Mouse (Mus musculus) spleen, postnatal 10 days (tissue): Measurements from ENCODE around the gene Foxp1.

ENCODE experiments used
- DNase-seq, 2 experiments: peaks; one replicate each; pipeline ENCODE4 v3.0.0; 2021 to 2022; ENCODE audit warnings: low spot score in 2 of 2

The Foxp1 gene

DNA sequence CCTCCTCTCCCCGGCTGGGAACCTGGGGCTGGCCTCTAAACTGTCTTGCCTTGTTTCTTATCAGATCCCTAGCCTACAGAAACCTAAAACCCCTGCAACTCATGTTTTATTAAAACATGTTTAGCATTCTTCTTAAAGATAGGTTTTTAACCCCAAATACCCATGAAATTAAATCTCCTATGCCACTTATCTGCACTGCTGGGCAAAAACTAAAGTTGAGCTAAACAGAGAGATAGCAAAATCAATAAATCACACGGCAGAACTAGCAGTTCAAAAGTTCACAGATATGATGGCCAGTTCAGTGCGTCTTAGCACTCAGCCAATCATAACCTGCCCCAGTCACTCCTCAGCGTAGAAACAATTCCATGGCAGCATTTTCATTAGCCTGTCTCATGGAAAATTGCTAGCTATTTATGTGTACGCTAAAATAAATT, 316.1 kb downstream of the Foxp1 start:
- DNase-seq, result no peak

DNA sequence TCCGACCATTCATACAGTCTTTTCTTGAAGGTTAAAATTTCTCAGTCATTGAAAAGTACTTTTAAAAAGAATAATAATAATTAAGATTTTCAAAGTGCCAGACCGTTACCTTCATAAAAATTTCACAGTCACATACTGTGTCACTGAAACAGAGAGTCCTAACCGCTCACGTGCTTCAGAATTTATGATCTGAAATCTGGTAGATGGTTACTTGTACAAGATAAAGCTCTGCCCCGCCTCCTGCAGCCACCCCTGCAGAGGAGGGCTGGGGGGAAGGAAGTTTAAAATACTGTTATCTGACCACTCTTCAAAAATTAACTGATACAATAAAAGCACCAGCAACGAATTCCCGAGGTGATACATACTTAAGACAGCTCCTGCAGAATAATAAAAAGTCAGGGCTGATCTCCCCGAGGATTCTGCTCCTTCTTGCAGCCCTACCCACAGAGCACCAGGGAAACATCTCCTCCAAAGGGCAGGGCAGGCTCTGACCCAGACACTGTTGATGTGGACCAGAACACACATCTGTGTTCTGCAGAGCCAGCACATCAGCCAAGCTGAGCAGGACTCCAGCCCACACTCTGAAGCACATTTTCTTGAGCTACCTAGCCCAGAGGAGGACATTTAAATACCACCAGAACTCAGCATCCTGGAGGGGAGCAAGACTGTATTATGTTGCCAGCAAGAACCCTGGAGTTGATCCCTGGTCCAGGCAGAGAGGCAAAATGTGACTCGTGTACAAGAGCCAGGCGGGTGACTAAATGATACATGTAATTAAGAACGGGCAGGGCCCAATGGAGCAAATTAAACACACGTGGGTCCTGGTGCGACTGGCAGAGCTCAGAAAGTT, 316.7 kb downstream of the Foxp1 start:
- no peak for DNase-seq

DNA sequence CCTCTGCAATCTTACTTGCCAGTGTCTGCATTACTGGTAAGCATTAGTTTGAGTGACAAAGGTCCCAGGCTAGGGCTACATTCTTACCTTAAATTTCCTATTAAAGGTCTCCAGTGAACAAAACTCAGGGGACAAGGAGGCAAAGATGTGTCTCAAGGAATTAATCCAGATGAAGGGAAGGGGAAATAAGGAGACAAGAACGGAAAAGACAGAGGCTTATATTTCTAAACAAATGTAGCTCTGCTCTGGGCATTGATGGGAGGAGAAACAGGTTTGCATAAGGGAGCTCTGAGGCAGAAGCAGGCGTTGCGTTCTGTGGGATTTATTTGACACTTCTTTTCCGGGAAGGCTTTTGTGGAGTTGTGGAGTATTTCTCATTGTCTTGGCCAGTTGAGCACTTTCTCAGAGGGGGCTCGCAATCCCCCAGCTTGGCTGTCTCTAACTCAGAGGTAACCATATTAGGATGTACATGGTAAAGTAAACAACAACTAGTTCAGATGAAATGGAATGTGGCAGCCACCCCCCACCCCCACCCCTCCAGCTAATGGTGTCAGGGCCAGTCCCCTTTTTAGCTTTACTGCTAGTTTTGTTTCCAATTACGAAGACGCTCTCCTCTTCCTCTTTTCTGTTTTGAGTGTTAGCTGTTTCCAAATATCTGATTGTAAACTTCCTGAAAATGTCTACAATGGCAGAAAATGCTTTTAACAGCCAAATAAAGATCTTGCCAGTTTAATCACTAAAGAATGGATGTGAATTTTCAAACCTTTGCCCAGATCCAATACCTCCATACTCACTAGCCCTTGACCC, 317.5 kb downstream of the Foxp1 start:
- no peak for DNase-seq

DNA sequence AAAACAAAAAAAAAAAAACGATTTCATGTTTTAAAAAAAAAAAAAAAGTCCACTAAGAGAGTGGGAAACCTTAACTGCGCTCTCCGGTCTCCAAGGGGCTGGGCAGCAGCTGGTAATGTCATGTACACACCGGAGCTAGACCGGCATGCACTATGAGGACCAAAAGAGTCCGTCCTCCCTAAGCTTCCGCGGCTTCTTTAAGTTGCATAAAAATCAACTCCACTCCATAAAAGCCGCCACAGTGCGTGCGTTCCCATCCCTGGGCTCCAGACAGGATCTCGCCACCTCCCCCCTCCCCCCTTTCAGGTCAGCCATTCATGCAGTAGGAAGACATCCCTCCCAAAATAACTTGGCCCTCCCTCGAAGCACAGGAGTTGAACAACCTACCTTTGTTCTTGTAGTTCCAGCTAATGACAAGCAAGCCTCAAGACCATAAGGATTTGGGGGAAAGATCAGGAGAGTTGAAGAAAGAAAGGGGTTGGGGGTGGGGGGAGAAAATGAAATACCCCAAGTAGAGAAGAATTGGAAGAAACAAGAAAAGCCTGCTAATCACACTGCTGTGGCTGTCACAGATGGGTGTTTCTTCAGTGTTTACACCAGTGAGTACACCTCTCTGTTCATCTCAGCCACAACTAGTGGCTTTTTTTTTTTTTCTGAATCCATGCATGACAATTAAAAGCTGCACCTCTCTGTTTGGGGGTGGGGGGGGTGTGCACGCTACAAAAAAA, 318.3 kb downstream of the Foxp1 start:
- DNase-seq, result no peak

DNA sequence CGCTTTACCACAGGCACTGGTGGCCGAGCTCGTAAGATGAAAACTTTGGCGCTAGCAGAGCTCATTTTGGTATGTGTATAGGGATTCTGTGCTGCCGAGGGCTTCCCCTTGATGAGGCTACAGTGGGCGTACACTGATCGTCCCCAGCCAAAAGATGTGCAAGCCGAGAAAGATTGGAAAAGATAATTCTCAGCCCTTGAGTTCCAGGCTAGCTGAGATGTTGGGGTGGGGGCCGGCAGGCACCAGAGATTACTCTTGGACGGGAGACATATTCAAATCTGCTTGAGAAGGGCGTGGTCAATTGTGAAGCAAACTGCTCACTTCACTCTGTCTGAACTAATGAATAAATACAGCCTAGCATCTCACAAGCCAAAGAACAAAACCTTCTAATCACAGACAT, 319.3 kb downstream of the Foxp1 start:
- no peak for DNase-seq

DNA sequence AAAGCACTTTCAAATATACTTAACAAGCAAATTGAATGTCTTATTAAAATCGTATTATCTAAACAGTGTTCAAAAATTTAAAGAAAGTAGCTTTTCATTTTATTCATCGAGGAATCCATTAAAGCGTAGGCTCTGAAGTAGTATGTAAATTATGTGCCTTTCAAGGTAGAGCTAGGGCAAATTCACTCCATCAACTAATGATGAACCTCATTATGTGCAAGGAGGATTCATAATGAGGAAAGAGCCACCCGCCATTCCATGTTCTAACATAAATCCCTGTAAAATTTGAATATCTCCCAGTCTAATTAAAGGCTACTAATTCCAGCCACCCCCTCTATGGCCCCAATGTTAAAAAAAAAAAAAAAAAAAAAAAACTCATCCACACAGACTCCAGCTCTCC, 319.7 kb downstream of the Foxp1 start:
- DNase-seq, result no peak

DNA sequence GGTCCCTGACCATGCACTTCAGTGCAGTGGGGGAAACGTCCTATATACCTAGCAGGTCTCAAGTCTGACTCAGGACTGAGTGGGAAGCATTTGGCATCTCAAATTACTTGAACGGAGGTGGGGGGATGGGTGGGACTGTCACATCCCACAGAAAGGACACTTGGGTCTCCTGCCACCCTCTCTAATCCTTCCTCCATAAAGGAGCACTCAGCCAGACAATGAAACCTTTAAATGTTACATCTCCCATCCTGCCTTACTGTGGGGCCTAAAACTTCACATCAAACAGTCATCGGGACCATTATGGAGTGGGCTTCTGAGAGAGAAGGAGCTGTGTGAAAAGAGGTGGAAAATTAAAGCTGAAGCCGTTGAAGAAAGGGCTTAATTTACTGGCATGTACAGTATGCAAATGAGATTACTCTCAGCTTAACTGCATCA, 321.2 kb downstream of the Foxp1 start:
- no peak for DNase-seq

DNA sequence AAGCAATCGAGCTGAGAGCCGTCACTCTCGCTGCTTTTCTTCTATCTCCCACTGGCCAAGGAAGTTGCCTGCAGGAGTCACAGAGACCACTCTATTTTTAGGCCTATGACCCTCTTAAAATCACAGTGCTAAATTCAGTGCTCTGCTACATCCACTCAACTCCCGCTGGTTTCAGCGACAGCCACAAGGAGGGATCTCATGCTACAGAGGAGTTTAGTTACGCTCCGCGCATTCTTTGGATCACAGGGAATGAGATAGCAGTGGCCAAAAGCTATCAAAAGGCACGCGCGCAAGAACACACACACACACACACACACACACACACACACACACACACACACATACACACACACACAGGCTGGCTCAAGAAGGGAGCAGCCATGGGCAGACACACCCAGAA, 321.9 kb downstream of the Foxp1 start:
- no peak for DNase-seq

DNA sequence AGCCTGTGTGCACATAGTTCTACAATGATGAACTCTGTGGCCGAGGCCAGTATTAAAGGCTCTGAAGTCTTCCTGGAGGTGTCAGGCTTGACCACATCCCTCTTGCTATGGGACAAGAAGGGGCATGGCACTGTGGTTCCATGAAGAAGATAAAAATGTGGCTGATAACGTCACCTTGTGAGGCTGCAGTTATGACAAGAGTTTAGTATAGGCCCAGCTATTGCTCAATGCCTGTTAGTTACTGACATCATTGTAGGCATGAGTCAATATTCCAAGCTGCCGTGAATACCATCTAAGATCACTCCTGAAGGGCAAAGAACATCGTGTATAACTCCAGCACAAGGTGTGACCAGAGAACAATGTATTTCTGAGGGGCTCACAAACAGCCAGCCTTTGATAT, 323.2 kb downstream of the Foxp1 start:
- DNase-seq, result no peak

DNA sequence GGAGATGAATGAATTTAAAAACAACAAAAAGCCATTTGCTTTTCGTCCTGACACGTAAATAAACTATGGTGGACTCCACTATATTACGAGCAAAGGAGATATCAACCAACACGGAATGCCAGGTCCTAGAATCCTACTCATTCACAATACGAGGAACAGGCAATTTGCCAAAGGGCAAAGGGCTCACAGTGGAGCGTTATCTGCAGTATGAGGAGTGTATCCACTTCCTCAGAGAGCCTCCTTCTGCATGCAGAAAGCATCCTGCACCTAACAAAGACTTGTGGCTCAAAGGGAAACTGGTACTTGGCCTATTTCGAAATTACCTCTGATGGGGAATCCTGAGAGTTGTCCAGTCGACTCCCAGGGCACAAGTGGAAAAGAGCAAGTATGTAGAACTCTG, 328.8 kb downstream of the Foxp1 start:
- no peak for DNase-seq

DNA sequence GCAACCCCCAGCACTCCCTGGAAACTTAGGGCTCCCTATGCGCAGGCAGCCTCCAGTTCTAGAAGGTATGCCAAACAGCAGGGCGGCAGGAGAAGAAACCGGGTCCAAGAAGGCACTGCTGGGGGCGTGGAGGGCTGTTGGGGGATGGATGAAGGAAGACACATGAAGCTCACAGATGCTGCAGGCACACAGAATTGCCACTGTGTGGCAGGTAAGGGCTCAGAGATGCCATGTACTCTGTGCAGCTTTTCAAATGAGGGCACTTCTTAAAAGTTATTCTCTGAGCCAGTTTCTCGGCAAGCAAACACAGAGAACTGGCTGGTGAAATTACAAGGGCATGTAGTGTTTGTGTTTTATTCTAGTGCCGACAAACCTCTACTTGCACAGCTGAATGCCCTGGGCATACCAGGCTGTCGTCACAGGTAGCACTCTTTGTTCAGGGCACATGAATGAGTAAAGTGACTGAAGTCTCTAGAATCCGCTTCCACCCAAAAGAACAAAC, 330.8 kb downstream of the Foxp1 start:
- DNase-seq, result no peak

DNA sequence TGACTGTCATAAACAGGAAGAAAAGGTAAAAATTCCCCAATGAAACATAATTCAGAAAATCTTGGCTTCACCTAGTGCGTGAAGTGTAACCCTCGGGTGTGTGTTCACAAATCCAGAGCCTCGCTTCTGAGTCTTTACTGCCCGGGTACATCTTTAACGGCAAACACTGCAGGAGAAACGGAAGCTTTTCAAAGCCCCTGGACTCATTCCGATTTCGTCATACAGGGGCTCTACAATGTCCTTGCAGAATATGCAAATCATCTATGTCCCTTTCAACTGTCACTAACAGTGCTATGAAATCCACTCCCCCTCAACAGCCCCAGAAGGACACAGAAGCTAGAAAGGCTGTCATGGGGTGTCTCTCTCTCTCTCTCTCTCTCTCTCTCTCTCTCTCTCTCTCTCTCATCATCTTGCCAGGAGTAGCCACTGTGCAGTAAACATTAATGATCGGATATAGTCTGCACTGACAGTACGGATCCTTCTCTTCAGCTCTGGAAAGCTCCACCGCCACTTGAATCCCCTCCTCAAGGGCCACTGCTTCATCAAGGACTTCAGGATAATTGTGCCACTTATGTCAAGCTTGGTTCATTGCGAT, 331.4 kb downstream of the Foxp1 start:
- DNase-seq, result no peak

DNA sequence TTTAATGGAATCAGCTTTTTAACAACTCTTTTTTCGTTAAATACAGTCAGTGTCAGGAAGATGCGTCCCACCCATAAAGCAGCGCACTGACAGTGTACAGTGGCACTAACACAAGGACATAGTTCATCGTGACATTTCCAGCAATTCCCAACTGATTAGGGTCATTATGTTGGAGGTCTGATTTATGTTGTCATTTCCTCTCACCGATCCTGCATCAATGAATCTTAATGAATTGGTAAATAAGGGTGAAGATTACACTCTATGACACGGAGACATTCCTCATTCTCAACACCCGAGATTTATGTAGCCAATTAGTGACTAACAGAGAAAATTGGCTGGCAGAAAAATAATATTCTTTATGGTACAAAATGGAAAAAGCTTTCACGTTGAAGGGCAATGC, 332.6 kb downstream of the Foxp1 start:
- DNase-seq, result no peak

DNA sequence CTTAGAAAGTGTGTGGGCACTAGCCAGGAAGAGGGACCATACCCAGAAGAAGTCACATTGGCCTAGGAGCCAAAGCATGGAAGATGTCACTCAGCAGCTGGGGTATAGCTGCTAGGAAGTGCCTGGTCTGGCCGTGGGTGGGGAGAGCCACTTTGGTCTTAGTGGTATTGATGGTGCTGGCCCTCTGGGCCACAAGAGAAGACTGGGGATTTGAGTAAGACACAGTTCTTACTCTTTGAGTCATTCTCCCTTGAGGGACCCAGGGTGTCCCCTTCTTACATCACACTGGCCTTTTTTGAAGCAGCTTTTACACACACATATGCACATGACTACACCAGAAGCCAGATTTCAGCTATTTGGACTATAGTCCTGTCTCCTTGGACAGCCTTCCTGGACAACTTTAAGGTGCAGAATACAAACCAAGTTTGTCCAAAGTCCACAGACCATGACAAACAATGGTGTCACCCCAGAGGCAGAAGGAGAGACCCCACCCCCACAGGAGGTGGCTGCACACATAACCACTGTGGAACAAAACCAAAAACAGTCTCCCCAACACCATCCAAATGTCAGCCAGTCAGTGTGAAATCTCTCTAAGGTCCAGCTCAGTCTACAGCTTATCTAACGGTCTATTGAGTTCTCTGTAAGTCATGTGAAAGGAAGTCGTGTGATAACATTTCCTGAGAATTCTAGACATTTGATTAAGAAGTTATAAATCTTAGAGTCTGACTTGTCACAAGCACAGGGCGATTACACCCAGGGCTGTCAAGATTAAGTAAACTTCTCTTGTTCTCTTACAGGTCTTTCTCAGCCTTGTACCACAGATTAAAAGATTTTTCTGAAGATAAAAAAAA, 333.9 kb downstream of the Foxp1 start:
- no peak for DNase-seq

DNA sequence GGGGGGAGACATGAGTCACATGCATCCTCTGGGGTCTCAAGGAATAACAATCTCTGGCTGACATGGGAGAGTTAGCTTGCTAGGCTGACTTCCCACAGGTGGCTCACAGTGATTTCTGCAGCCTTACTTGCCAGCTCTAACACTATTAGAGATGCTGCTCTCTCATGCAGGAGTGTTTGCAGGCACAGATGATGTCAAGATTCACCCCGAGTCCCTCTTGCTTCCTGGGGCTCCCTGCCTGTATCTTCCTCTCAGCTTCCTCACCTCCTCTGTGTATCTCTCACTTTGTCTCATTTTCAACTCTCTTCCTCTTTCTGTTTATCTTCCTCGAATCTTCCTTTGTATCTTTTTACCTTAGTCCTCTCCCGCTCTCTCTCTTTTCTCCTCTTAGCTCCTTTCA, 334.6 kb downstream of the Foxp1 start:
- no peak for DNase-seq

DNA sequence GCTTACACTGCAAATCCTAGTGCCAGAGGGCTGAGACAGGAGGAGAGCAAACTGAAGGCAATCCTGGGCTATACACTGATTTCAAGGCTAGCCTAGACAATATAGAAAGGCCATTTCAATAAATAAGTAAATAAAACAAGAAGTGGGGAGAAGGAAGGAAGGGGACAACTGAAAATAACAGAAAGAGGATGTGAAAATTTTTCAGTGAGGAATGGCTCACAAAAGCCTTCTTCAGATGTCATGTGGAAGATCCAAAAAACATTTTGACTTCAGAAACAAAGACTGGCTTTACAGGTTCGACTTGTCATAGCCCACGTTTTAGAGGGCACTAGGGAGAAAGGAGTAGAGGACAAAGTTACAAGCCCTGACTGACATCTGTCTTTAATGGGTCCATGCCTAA, 335.1 kb downstream of the Foxp1 start:
- DNase-seq, result no peak

DNA sequence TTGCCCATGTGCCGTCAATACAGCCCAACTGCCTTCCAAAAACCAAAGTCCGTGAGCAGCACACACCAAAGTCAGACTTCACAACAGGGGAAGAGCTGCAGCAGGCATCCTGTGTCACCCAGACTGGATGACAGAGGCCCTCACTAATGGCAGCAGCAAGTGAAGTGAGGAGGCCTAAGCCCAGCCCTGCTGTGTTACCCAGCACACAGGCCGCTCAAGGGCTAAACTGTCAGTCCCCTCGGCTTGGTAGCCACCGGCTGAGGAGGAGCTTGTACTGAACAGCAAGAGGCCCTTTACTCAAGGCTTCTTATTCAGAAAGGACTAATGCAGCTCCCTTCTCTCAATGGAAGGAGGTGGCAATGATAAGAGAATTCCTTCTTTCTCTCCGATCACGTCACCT, 336.0 kb downstream of the Foxp1 start:
- DNase-seq, result no peak

DNA sequence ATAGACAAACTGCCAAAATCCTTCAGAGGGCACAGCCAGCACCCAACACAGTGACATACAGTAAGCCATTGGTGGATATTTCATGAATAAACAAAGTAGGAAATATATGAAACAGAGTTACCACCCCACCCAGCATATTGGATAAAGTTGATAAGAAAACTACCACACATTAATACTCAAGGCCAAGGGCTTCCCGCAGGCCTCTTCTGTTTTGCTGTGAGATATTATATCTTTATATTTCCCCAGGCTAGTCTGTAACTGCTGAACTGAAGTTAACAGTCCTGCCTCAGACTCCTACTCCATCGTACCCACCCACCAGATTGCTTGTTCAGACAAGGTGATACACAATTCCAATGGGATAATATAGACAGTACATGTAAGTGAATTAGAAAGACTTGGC, 336.7 kb downstream of the Foxp1 start:
- DNase-seq, result no peak

DNA sequence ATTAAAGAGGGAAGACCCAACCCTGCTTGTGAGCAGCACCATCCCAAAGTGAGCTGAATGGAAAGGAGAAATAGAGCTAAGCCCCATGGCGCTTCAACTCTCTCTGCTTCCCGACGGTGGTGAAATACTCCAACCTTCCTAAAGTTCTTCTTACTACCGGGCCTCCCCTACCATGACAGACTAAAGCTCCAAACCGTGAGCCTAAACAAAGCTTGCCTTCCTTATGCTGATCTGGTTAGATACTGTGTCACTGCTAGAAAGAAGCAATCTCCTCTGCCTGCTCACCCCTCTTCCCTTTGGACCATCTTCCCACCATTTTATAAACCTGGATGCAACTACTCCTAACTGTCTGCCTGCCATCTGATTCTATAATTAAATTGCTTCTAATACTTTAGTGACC, 338.5 kb downstream of the Foxp1 start:
- no peak for DNase-seq

DNA sequence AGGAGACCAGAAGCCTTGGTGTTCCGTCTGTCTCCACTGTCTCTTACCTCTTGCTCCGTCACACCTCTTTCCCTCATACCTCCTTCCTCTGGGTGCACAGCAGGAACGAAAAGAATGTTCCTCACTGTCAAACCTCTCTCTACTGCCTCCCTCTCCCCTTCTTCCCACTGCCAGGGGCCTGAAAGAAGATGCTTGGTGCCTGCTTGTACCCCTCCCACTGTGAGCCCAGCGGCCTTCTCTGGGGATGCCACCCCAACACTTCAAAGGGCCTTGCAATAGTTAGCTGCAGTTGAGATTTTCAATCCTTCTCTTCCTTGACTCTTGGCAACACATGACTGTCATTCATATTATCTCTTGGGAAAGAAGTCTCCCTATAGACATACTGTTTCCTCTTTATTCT, 339.7 kb downstream of the Foxp1 start:
- no peak for DNase-seq

DNA sequence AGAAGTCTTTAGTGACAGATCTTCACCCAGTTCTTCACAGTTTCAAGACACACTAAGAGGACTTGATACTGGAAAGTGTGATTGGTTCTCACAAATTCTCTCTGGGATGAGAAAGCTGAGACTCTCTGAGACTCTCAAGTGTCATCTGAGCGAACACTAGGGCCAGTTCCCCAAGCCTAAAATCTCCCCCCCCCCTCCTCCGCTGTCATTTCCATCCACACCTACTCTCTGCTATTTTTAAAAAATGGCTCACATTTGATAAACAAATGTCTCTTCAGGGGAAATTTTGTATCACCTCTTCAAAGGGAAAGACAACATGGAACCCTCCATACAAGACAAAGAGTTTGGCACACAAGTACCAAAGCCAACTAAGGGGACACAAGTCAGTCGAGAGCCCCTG, 346.3 kb downstream of the Foxp1 start:
- no peak for DNase-seq
